ENCODE assay signal across 13 mouse cellular contexts in the genomic region with DNA sequence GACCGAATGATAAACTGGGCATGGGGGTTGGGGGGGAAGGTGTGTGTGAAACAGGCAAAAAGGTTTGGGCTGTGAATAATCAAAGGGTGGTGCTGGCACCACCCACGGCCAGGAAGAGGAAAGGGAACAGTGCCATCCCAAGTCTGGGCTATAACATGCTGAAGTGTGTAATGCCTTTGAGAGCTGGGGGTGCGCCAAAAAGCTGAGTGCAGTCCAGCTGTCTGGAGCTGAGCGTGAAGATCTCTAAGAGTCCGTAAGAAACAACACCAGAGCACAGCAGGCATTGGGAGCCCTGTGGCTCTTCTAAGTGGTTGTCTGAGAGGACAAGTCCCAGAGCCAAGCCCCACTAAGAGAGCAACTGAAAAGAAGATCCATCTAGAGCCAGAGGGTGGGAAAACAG.
DNase-seq lines count a peak whose midpoint lies in the region; ATAC-seq lines count a peak whose summit lies in the region.
"Had no signal": no experiment of that assay in that cellular context is flagged by ENCODE, and none has a peak within 500 bp of the region (broad histone marks: within the 10 kb centered on the region; RNA-seq: fewer than 3 reads in every experiment).

No protein-coding gene starts in this region.

- H3K36me3 ChIP-seq in kidney, embryonic 16.5 days (ENCODE audit: insufficient read depth, low read length), result no peaks in the 10 kb centered on the region
- H3K36me3 ChIP-seq: heart, embryonic 15.5 days had no signal

- ATAC-seq in frontal cortex, adult (ENCODE audit: low TSS enrichment), result peak; percentile 71
- no peak for ATAC-seq in kidney, embryonic 16.5 days (ENCODE audit: low FRiP score, low TSS enrichment)
- ATAC-seq in megakaryocyte, adult 5-6 weeks (ENCODE audit: poor library complexity, severe bottlenecking), result no peak
- ATAC-seq: CD4-positive, CD25-positive, alpha-beta regulatory T cell, adult 4 months had no signal

- H3K4me2 ChIP-seq in kidney, embryonic 16.5 days (replicated peaks; ENCODE audit: low read depth, low read length), result no peak overlapping the region
- H3K4me2 ChIP-seq: heart, embryonic 15.5 days; midbrain, embryonic 11.5 days had no signal

- 83% methylated on average over 5 of the region's 5 CpGs for WGBS in kidney, embryonic 16.5 days

- H3K27ac ChIP-seq in kidney, embryonic 16.5 days (ENCODE audit: low read length), result no peak overlapping the region
- H3K27ac ChIP-seq: heart, embryonic 15.5 days; liver, embryonic 14.5 days had no signal

- no peaks in the 10 kb centered on the region for H3K9me3 ChIP-seq in kidney, embryonic 16.5 days (ENCODE audit: low read length)
- H3K9me3 ChIP-seq: heart, embryonic 15.5 days had no signal

- H3K4me1 ChIP-seq in kidney, embryonic 16.5 days (ENCODE audit: insufficient read depth, low read length), result peaks cover 27% of the 10 kb centered on the region

- no peak for DNase-seq in frontal cortex, postnatal 25 days (ENCODE audit: low spot score in 2 of 2)
- DNase-seq in kidney, postnatal 10 days, result peak; percentile 63
- DNase-seq in testis, postnatal 14 days (ENCODE audit: low spot score), result peak; percentile 31
- no peak for DNase-seq in testis, postnatal 10 days (ENCODE audit: low spot score)
- DNase-seq in right cerebral cortex, postnatal 4 days, result peak; percentile 51
- DNase-seq: thymus, adult 18-20 months had no signal

- no peaks in the 10 kb centered on the region for H3K27me3 ChIP-seq in kidney, embryonic 16.5 days (ENCODE audit: insufficient read depth, low read length)
- H3K27me3 ChIP-seq: heart, embryonic 15.5 days had no signal

- H3K9ac ChIP-seq in kidney, embryonic 16.5 days (replicated peaks; ENCODE audit: low read length), result no peak overlapping the region
- H3K9ac ChIP-seq: heart, embryonic 15.5 days; liver, embryonic 14.5 days had no signal

- no peak overlapping the region for H3K4me3 ChIP-seq in kidney, embryonic 16.5 days (ENCODE audit: low read length)
- H3K4me3 ChIP-seq: heart, embryonic 15.5 days had no signal

Comparison
In these comparisons a context has a peak if more than half of its experiments do, and no peak if none do; other contexts are left out.
1. DNase-seq: peak in kidney, postnatal 10 days (single experiment), testis, postnatal 14 days (single experiment) and right cerebral cortex, postnatal 4 days (single experiment); none in frontal cortex, postnatal 25 days (0 of 2) and testis, postnatal 10 days (single experiment).